Mouse (Mus musculus) small intestine, adult 2 months (tissue): ENCODE data around the gene Rell1.

Experiments used
- CTCF ChIP-seq: fragments of 200-500 bp; IDR thresholded peaks from 2 replicates; pipeline ENCODE4 v1.5.1; 2012; ENCODE audit warnings: low read depth, mild to moderate bottlenecking, control low read depth, inconsistent platforms, low read length, moderate library complexity, mixed read lengths; ENCODE audit not compliant: insufficient replicate concordance, insufficient read length; ENCODE audit errors: extremely low read depth
- POLR2A ChIP-seq: fragments of 200-500 bp; IDR thresholded peaks from 2 replicates; pipeline ENCODE4 v1.6.1; 2012; ENCODE audit warnings: low read depth, mild to moderate bottlenecking, control low read depth, inconsistent platforms, low read length, moderate library complexity

GRCm38 (mm10) chr5:64006548-64006947 is 37.9 kb upstream of the Rell1 start:
- TF ChIP-seq CTCF (no peak), POLR2A (no peak)
